ENCODE assay signal across 8 mouse cellular contexts in the genomic region with DNA sequence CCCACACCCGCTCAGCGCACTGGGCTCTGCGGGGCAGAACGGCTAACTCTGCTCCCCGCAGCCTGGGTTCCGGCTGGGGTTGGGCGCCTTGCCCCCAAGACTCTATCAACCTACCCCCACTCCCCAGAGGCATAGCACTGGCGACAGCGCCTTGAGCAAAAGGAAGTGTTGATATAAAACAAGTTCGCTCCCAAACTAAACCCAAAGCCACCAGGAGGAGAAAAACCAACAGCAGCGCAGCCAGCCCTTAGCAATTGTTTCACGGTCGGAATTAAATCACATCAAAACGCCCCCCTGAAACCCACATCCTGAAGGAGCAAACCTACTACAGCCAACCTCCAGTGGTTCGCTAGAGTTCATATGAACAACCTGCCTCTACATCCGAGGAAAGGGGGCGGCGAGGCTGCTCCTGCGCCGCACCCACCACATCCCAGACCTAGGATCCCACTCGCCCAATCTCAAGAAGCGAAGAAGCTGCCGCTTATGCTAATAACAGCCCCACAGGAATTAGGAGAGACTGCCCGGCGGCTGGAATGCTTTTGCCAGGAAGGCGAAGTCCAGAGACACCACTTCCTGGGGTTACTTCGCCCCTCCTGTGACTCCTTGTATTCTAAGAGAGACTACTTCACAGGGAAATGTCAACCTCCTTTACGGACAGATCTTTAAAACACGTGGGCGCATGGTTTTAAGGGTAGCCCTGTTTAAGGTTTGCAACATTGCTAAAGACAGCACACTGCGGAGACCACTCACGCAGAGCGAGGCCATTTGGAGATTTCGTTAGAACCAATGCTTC. TPM values are rescaled to one million over a fixed set of nuclear protein-coding genes. Genes with fewer than 3 reads are reported as not detected.
DNase-seq lines count a peak whose midpoint lies in the region; ATAC-seq and TF ChIP-seq lines count a peak whose summit lies in the region.

No protein-coding gene starts in this region.

- no peak for TF ChIP-seq CTCF in left cerebral cortex, adult 2 months (IDR thresholded peaks at IDR 0.05)

- no peak for ATAC-seq in hindbrain, embryonic 12.5 days (ENCODE audit: low FRiP score)
- ATAC-seq in neural tube, embryonic 13.5 days (ENCODE audit: low read depth) = no peak

- H3K27ac ChIP-seq in left cerebral cortex, adult 2 months = no peak overlapping the region
- no peak overlapping the region for H3K27ac ChIP-seq in hindbrain, embryonic 12.5 days
- no peak overlapping the region for H3K27ac ChIP-seq in neural tube, embryonic 13.5 days (replicated peaks)

- no peak for DNase-seq in left cerebral cortex, adult 2 months (ENCODE audit: extremely low spot score in 1 of 2, low spot score in 2 of 2)
- no peak for DNase-seq in left cerebral cortex, adult 11 months (ENCODE audit: low spot score)
- peak; percentile 63 for DNase-seq in embryo, embryonic 9.5 days (ENCODE audit: extremely low spot score)
- no peak for DNase-seq in adrenal gland, postnatal 4 days (ENCODE audit: low spot score in 2 of 2)
- DNase-seq in layer of hippocampus, postnatal 10 days (ENCODE audit: low spot score in 2 of 2) = no peak
- no peak for DNase-seq in ovary, postnatal 14 days (ENCODE audit: low spot score)

- peaks cover 74% of the 10 kb centered on the region for H3K27me3 ChIP-seq in hindbrain, embryonic 12.5 days
- H3K27me3 ChIP-seq in neural tube, embryonic 13.5 days = peaks cover 93% of the 10 kb centered on the region

- H3K9me3 ChIP-seq in hindbrain, embryonic 12.5 days (replicated peaks) = no peaks in the 10 kb centered on the region
- no peaks in the 10 kb centered on the region for H3K9me3 ChIP-seq in neural tube, embryonic 13.5 days

- intact Hi-C loops in left cerebral cortex, adult 2 months (cut with DNase I) = loop anchor here (5.0 kb wide), 1 partner anchor 1890 kb away; no protein-coding TSS in a partner anchor

- H3K4me2 ChIP-seq in hindbrain, embryonic 12.5 days (replicated peaks) = peak overlapping the region; percentile 56
- peak overlapping the region; percentile 56 for H3K4me2 ChIP-seq in neural tube, embryonic 13.5 days

- under 1% methylated on average over 34 of the region's 34 CpGs for WGBS in hindbrain, embryonic 12.5 days
- 2% methylated on average over 34 of the region's 34 CpGs for WGBS in neural tube, embryonic 13.5 days

- H3K4me1 ChIP-seq in hindbrain, embryonic 12.5 days = peaks cover 48% of the 10 kb centered on the region
- peaks cover 58% of the 10 kb centered on the region for H3K4me1 ChIP-seq in neural tube, embryonic 13.5 days (replicated peaks)

- no peaks in the 10 kb centered on the region for H3K36me3 ChIP-seq in hindbrain, embryonic 12.5 days
- no peaks in the 10 kb centered on the region for H3K36me3 ChIP-seq in neural tube, embryonic 13.5 days

- H3K4me3 ChIP-seq in left cerebral cortex, adult 2 months = peak overlapping the region; percentile 31
- peak overlapping the region; percentile 33; the same call in 1 of the 2 replicates for H3K4me3 ChIP-seq in hindbrain, embryonic 12.5 days
- peak overlapping the region; percentile 35; the same call in 1 of the 2 replicates for H3K4me3 ChIP-seq in neural tube, embryonic 13.5 days

- no peak overlapping the region for H3K9ac ChIP-seq in hindbrain, embryonic 12.5 days
- no peak overlapping the region for H3K9ac ChIP-seq in neural tube, embryonic 13.5 days

RNA-seq across cellular contexts. Expression of gene Lef1, which starts 2.8 kb away (rescaled TPM):
- total RNA-seq in left cerebral cortex, adult 2 months (2021) = 1 to 10 TPM; 5.5 to 7.9 TPM
- 31.9 and 33.6 TPM in 2 replicates for polyA plus RNA-seq in hindbrain, embryonic 12.5 days (2016; fragmentation: Nextera tagmentation; extraction: Ambion mirVana)
- polyA plus RNA-seq in neural tube, embryonic 13.5 days (2015; fragmentation: Nextera tagmentation; extraction: Ambion mirVana) = 7.7 and 12.3 TPM in 2 replicates
- 10 to 100 TPM; 10.8 to 12.9 TPM for total RNA-seq in adrenal gland, postnatal 4 days (2021)
- 1 to 10 TPM; 7.4 to 8.8 TPM for total RNA-seq in layer of hippocampus, postnatal 10 days (2021)
